In the genomic region with DNA sequence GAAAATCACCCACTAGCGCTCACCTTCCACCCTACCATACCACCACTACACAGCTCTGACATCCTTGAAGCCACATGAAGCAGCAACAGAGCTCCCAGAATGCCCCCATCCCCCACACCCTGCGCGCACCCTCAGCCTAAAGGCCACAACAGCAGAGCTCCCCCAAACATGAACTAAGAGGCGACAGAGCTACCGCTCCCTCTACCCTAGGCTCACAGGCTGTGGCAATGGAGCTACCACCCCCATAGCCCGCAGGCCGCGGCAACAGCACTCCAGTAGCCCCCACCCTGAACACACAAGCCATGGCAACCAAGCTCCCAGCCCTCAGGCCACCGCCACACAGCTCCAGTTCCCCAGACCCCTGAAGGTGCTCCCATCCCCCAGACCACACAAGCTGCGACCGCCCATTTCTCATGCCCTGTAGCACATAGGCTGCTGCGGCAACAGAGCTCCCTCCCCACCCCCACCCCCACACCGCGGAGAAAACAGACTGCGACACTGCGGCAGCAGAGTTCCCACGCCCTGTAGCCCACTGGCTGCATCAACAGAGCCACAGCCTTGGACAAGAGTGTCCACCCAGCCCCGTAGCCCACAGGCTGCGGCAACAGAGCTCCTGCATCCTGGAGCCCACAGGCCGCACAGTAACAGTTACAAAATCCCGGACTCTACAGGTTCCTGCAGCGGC, we compare ENCODE assay signal across 8 mouse cellular contexts. TPM values are rescaled to one million over a fixed set of nuclear protein-coding genes. Genes with fewer than 3 reads are reported as not detected.
DNase-seq lines count a peak whose midpoint lies in the region; ATAC-seq and TF ChIP-seq lines count a peak whose summit lies in the region.

No protein-coding gene starts in this region.

- intact Hi-C loops in left cerebral cortex, postnatal 25 days (cut with DNase I), result loop anchor here (2.0 kb wide), 2 partner anchors 19 to 241 kb away; no protein-coding TSS in a partner anchor

- peaks cover 17% of the 10 kb centered on the region for H3K9me3 ChIP-seq in megakaryocyte, embryonic 14.5 days
- no peaks in the 10 kb centered on the region for H3K9me3 ChIP-seq in intestine, postnatal 0 days (ENCODE audit: control insufficient read depth)
- peaks cover 17% of the 10 kb centered on the region; the same call in 1 of the 2 replicates for H3K9me3 ChIP-seq in midbrain, embryonic 13.5 days

- H3K27me3 ChIP-seq in megakaryocyte, embryonic 14.5 days (replicated peaks), result peaks cover 5% of the 10 kb centered on the region
- no peaks in the 10 kb centered on the region for H3K27me3 ChIP-seq in intestine, postnatal 0 days (replicated peaks; ENCODE audit: control insufficient read depth, insufficient read depth, low read length)
- no peaks in the 10 kb centered on the region for H3K27me3 ChIP-seq in midbrain, embryonic 13.5 days

- ATAC-seq in megakaryocyte, adult 5-6 weeks (ENCODE audit: poor library complexity, severe bottlenecking), result no peak
- peak; percentile 68 for ATAC-seq in intestine, postnatal 0 days
- ATAC-seq in midbrain, embryonic 13.5 days, result peak; percentile 92

- DNase-seq in cerebellum, postnatal 10 days, result peak; percentile 68 to 78
- DNase-seq in frontal cortex, postnatal 14 days (ENCODE audit: low spot score in 2 of 2), result peak; percentile 15 to 28
- peak; percentile 21 to 48 for DNase-seq in left cerebral cortex, postnatal 25 days (ENCODE audit: low spot score in 2 of 2)
- peak; percentile 13 for DNase-seq in testis, postnatal 14 days (ENCODE audit: low spot score)

- peak overlapping the region; percentile 92 for H3K4me3 ChIP-seq in megakaryocyte, embryonic 14.5 days (replicated peaks)
- H3K4me3 ChIP-seq in intestine, postnatal 0 days (ENCODE audit: low read depth, low read length), result peak overlapping the region; percentile 52
- peak overlapping the region; percentile 56 for H3K4me3 ChIP-seq in midbrain, embryonic 13.5 days (replicated peaks)

- no peaks in the 10 kb centered on the region for H3K36me3 ChIP-seq in megakaryocyte, embryonic 14.5 days (replicated peaks; ENCODE audit: low read length)
- no peaks in the 10 kb centered on the region for H3K36me3 ChIP-seq in intestine, postnatal 0 days (ENCODE audit: control insufficient read depth, insufficient read depth)
- H3K36me3 ChIP-seq in midbrain, embryonic 13.5 days, result no peaks in the 10 kb centered on the region

- peak overlapping the region; percentile 68 for H3K4me2 ChIP-seq in intestine, postnatal 0 days (replicated peaks; ENCODE audit: low read depth)
- peak overlapping the region; percentile 46 for H3K4me2 ChIP-seq in midbrain, embryonic 13.5 days (replicated peaks)

- TF ChIP-seq CTCF in intestine, postnatal 0 days (IDR thresholded peaks at IDR 0.05; ENCODE audit: low read depth), result no peak

- 53% methylated on average over 22 of the region's 22 CpGs for WGBS in intestine, postnatal 0 days
- WGBS in midbrain, embryonic 13.5 days, result 51% methylated on average over 22 of the region's 22 CpGs

- H3K27ac ChIP-seq in intestine, postnatal 0 days (ENCODE audit: low read depth, low read length), result 0 out of 2 replicates have a peak overlapping the region, but pooled peaks have one; percentile 11
- peak overlapping the region; percentile 90 for H3K27ac ChIP-seq in midbrain, embryonic 13.5 days

- H3K4me1 ChIP-seq in megakaryocyte, embryonic 14.5 days, result peaks cover 9% of the 10 kb centered on the region
- H3K4me1 ChIP-seq in intestine, postnatal 0 days (replicated peaks; ENCODE audit: control insufficient read depth, insufficient read depth, low read length), result no peaks in the 10 kb centered on the region
- H3K4me1 ChIP-seq in midbrain, embryonic 13.5 days (replicated peaks), result no peaks in the 10 kb centered on the region

- peak overlapping the region; percentile 34; the same call in 1 of the 2 replicates for H3K9ac ChIP-seq in intestine, postnatal 0 days (ENCODE audit: low read depth, low read length)
- peak overlapping the region; percentile 80 for H3K9ac ChIP-seq in midbrain, embryonic 13.5 days (replicated peaks)

RNA-seq across cellular contexts. Expression of a gene that starts 0.8 kb away (rescaled TPM):
- polyA plus RNA-seq in megakaryocyte, embryonic 14.5 days (2012; ENCODE audit: insufficient read depth, low replicate concordance), result not detected in 2 replicates
- not detected in 2 replicates for total RNA-seq in megakaryocyte, adult 5-6 weeks (2015)
- total RNA-seq in megakaryocyte, adult 5-6 weeks (2017), result not detected in 2 replicates
- 19.2 and 20.6 TPM in 2 replicates for polyA plus RNA-seq in intestine, postnatal 0 days (2015; fragmentation: Nextera tagmentation; extraction: Ambion mirVana)
- total RNA-seq in left cerebral cortex, postnatal 25 days (2021), result 1,000 to 10,000 TPM; 2,335 to 2,570 TPM
- 440 and 486 TPM in 2 replicates for polyA plus RNA-seq in midbrain, embryonic 13.5 days (2015; fragmentation: Nextera tagmentation; extraction: Ambion mirVana)

RNA-seq across cellular contexts. Expression of a gene that starts 0.8 kb away (rescaled TPM):
- polyA plus RNA-seq in megakaryocyte, embryonic 14.5 days (2012; ENCODE audit: insufficient read depth, low replicate concordance), result 7.8 TPM in 1 of 2 replicates, not detected in the other
- total RNA-seq in megakaryocyte, adult 5-6 weeks (2015), result not detected in 2 replicates
- total RNA-seq in megakaryocyte, adult 5-6 weeks (2017), result not detected in 2 replicates
- 0.12 and 0.22 TPM in 2 replicates for polyA plus RNA-seq in intestine, postnatal 0 days (2015; fragmentation: Nextera tagmentation; extraction: Ambion mirVana)
- total RNA-seq in left cerebral cortex, postnatal 25 days (2021), result 10 to 100 TPM; 66.7 to 81.6 TPM
- 3.0 and 4.7 TPM in 2 replicates for polyA plus RNA-seq in midbrain, embryonic 13.5 days (2015; fragmentation: Nextera tagmentation; extraction: Ambion mirVana)

Comparison
In these comparisons a context has a peak if more than half of its experiments do, and no peak if none do; other contexts are left out.
1. DNase-seq: peak in every context shown above with its lines; median percentile 73 in cerebellum, postnatal 10 days; 34 in left cerebral cortex, postnatal 25 days; 22 in frontal cortex, postnatal 14 days; 13 in testis, postnatal 14 days.
2. RNA of a gene that starts 0.8 kb away (polyA plus RNA-seq): 440 to 486 TPM in midbrain, embryonic 13.5 days and 19.2 to 20.6 TPM in intestine, postnatal 0 days; not detected in megakaryocyte, embryonic 14.5 days; every median in the first group is over 10 times any median in the second.
3. Peak in every context shown above with its lines, with median percentiles within 50 percentile points of each other: H3K4me3 ChIP-seq.